Mouse (Mus musculus) CD4-positive, CD25-positive, alpha-beta regulatory T cell, adult 2 months (primary cell): ENCODE measurements around the gene Ace3.

Experiments
- DNase-seq: peaks from one replicate; pipeline ENCODE4 v3.0.0-alpha.2; 2012; ENCODE audit warnings: low read depth, low spot score

The Ace3 gene

DNA sequence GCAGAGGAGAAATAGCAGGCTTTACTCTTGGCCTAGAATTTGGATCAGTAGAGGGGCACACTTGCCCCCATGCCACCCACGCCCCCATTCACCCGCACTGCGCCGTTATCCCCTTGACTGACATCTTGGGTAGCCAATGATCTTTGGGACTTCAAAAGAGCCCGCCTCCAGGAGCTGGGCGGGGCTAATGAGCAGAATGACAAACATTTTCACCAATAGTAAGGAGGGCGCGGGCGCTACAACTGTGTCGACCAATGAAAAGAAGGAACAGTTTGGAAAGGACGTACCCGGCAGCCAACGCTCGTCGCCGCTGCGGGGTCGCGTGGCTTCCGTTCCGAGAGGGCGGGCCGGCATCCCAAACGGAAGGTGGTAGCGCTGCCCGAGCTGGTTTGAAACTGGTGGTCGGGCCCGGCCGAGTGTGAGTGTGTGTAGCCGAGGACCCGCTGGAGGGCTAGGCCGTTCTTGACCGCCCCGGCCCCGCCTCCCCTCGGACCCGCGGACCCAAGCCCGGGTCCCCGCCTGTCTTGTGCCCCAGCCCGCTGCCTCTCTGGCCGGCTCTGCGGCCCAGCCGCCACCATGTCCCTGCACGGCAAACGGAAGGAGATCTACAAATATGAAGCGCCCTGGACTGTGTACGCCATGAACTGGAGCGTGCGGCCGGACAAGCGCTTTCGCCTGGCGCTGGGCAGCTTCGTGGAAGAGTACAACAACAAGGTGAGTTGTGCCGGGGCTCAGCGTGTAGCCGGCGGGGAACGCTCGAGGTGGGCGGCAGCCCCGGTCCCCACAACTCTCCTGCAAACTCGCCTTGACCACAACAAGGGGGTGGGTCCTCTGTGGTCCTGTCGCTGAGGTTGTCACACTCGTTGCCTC lies 42.3 kb downstream of the Ace3 start, which contains the start of gene Dcaf7:
TSS of gene Dcaf7 (plus strand) at position 325 of the 870 bp plus-strand sequence.
- DNase-seq = peak; percentile 97

DNA sequence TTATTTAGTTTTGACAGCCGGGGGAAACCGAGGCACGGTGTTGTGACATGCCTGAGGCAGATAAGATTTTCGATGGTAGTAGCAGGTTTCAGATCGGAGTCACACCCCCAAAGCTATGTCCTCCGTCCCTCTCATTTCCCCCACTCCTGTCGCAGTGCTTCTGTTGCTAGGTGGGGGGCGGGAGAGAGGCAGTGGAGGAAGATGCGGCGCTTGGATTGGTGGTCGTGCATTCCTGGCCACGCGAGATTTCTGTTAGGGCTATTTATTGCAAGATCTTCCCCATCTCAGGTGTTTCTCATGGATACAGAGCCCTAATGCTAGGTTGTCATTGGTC lies 42.9 kb downstream of the Ace3 start:
- DNase-seq = peak; percentile 34

DNA sequence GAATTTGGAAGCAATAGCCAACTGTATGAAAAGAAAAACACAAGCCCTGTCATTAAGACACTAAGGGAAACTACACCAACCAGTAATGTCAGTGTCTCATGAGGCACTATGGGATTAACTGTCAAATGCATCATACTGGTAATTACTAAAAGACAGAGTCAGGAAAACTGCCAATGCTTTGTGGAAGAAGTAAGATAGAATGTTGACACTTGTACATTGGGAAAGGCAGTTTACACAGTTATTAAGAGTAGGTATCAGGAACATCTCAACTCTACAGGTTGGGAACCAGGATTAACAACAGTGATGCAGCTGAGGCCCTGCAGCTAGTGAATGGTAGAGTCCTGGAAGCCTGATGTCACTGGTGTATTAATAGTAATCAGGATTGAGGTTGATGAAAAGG lies 49.9 kb downstream of the Ace3 start:
- no peak for DNase-seq

DNA sequence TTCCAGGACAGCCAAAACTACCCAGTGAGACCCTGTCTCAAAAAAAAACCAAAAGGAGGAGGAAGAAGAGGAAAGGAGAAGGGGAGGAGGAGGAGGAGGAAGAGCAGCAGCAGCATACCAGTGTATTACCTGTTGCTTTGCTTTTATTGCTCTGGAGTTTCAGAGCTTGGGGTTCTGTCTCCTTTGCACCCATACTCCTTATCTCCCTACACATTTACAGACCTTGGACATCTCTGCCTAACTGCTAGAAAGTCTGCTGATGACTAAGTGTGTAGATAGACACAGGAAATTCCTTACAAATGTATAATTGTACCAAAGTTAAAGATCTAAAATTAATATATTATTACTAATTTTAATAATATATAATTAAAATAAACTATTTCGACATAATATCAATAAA lies 50.8 kb downstream of the Ace3 start:
- no peak for DNase-seq

DNA sequence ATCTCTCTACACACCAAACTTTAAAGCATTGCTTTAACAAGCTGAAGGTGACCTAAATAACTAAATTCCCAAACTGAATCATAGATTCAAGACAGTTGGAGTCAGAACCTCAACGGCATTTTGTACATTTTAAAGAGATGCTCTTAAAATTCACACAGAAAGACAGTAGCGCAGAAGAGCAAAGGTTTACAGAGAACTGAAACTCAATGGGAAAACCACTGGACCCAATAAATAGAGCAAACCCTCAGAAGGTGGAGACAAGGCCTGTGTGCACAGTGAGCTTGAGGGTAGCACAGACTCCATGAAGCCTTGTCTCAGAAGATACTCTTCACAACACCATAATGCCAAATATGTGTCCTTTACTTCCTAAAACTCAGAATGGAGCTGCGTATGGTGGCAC lies 51.3 kb downstream of the Ace3 start:
- no peak for DNase-seq

DNA sequence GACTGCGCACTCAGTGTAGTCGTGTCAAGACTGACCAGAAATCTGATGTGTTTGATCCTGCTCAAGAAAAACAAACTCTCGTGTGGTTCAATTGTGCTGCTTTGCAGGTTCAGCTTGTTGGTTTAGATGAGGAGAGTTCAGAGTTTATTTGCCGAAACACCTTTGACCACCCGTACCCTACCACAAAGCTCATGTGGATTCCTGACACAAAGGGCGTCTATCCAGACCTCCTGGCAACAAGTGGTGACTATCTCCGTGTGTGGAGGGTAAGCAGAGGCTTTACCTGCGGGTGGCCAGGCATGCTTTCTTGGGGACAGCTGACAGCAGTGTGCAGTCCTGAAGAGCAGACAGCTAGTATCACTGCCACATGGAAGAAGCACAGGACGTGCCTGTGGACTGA lies 52.1 kb downstream of the Ace3 start:
- no peak for DNase-seq

DNA sequence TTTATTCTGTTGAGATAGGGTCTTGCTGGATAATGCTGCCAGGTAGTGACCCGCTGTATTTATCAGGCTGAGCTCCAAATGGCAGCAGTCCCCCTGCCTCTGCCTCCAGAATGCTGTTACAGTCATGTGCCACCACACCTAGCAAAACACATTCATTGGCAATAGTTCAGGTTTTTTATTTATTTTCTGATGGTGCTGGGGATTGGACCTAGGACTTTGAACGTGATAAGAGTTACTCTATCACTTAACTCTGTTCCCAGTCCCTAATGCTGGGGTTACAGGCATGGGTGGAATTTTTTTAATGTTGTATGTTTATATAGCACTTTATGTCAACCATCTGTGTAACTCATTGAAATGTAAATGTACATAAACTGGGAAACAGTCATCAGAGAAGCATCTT lies 59.4 kb downstream of the Ace3 start:
- DNase-seq = no peak

DNA sequence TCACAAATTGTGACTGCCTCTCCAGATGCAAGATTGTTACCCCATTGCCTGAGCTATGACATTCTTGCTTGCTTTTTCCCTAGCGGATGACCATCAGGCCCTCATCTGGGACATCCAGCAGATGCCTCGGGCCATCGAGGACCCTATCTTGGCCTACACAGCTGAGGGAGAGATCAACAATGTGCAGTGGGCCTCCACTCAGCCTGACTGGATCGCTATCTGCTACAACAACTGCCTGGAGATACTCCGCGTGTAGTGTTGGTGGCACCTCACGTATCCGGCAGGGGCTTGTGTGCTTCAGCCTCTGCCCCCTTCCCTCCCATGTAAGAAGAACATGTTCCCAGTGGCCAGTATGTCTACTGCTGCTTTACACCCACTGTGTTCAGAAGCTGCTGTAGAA lies 60.1 kb downstream of the Ace3 start:
- DNase-seq = no peak
